Mouse (Mus musculus): ENCODE results near the gene Ptpre. TPM values are rescaled to one million over a fixed set of nuclear protein-coding genes. Genes with fewer than 3 reads are reported as not detected.

Ptpre gene
- polyA plus RNA-seq, 1 experiment from 2014 or later: 1.9 TPM

GRCm38 (mm10) chr7:135649306-135649705, 112.0 kb downstream of the Ptpre start:
- WGBS: 81% methylated on average over 1 of the region's 1 CpGs
- no peaks in the 10 kb centered on the region for H3K4me1 ChIP-seq (ENCODE audit: control insufficient read depth, insufficient read depth, low read length)
- no peak overlapping the region for H3K9ac ChIP-seq (ENCODE audit: low read length)
- H3K36me3 ChIP-seq (ENCODE audit: control insufficient read depth, insufficient read depth, low read length): no peaks in the 10 kb centered on the region
- no peak for ATAC-seq
- no peak overlapping the region for H3K27ac ChIP-seq (ENCODE audit: low read depth, low read length)
- no peaks in the 10 kb centered on the region for H3K9me3 ChIP-seq (replicated peaks; ENCODE audit: control insufficient read depth, low read length)
- no peak overlapping the region for H3K4me3 ChIP-seq (ENCODE audit: low read depth, low read length)
- H3K27me3 ChIP-seq (replicated peaks; ENCODE audit: control insufficient read depth, insufficient read depth, low read length): no peaks in the 10 kb centered on the region; the same call in 1 of the 2 replicates
- no peak for DNase-seq (ENCODE audit: low spot score)
- H3K4me2 ChIP-seq (ENCODE audit: low read length): no peak overlapping the region

GRCm38 (mm10) chr7:135650061-135650460, 112.8 kb downstream of the Ptpre start:
- DNase-seq (ENCODE audit: low spot score) (no peak), ATAC-seq (no peak)
- Histone ChIP-seq H3K27ac (ENCODE audit: low read depth, low read length) (no peak overlapping the region), H3K4me3 (ENCODE audit: low read depth, low read length) (no peak overlapping the region), H3K9ac (ENCODE audit: low read length) (no peak overlapping the region), H3K27me3 (replicated peaks; ENCODE audit: control insufficient read depth, insufficient read depth, low read length) (no peaks in the 10 kb centered on the region; the same call in 1 of the 2 replicates), H3K9me3 (replicated peaks; ENCODE audit: control insufficient read depth, low read length) (no peaks in the 10 kb centered on the region), H3K4me2 (ENCODE audit: low read length) (no peak overlapping the region), H3K4me1 (ENCODE audit: control insufficient read depth, insufficient read depth, low read length) (no peaks in the 10 kb centered on the region), H3K36me3 (ENCODE audit: control insufficient read depth, insufficient read depth, low read length) (no peaks in the 10 kb centered on the region)
- WGBS: 85% methylated on average over 5 of the region's 5 CpGs

GRCm38 (mm10) chr7:135651831-135652511, 114.7 kb downstream of the Ptpre start:
- H3K9me3 ChIP-seq (replicated peaks; ENCODE audit: control insufficient read depth, low read length): no peaks in the 10 kb centered on the region
- WGBS: 67% methylated on average over 18 of the region's 18 CpGs

GRCm38 (mm10) chr7:135652781-135653180, 115.5 kb downstream of the Ptpre start:
- ATAC-seq (no peak), DNase-seq (ENCODE audit: low spot score) (no peak)
- Histone ChIP-seq H3K9ac (ENCODE audit: low read length) (no peak overlapping the region), H3K4me2 (ENCODE audit: low read length) (no peak overlapping the region), H3K9me3 (replicated peaks; ENCODE audit: control insufficient read depth, low read length) (no peaks in the 10 kb centered on the region), H3K36me3 (ENCODE audit: control insufficient read depth, insufficient read depth, low read length) (no peaks in the 10 kb centered on the region), H3K27me3 (replicated peaks; ENCODE audit: control insufficient read depth, insufficient read depth, low read length) (no peaks in the 10 kb centered on the region; the same call in 1 of the 2 replicates), H3K27ac (ENCODE audit: low read depth, low read length) (no peak overlapping the region), H3K4me1 (ENCODE audit: control insufficient read depth, insufficient read depth, low read length) (no peaks in the 10 kb centered on the region), H3K4me3 (ENCODE audit: low read depth, low read length) (no peak overlapping the region)
- 73% methylated on average over 11 of the region's 11 CpGs for WGBS

More at GRCm38 (mm10) chr7:135651831-135652511, 114.7 kb downstream of the Ptpre start:
- Histone ChIP-seq H3K9ac (ENCODE audit: low read length) (no peak overlapping the region), H3K27ac (ENCODE audit: low read depth, low read length) (no peak overlapping the region), H3K27me3 (replicated peaks; ENCODE audit: control insufficient read depth, insufficient read depth, low read length) (no peaks in the 10 kb centered on the region; the same call in 1 of the 2 replicates), H3K4me2 (ENCODE audit: low read length) (no peak overlapping the region), H3K36me3 (ENCODE audit: control insufficient read depth, insufficient read depth, low read length) (no peaks in the 10 kb centered on the region), H3K4me1 (ENCODE audit: control insufficient read depth, insufficient read depth, low read length) (no peaks in the 10 kb centered on the region), H3K4me3 (ENCODE audit: low read depth, low read length) (no peak overlapping the region)
- ATAC-seq: no peak
- DNase-seq (ENCODE audit: low spot score): no peak

- Histone ChIP-seq H3K9me3 (replicated peaks; ENCODE audit: control insufficient read depth, low read length) (no peaks in the 10 kb centered on the region), H3K4me3 (ENCODE audit: low read depth, low read length) (no peak overlapping the region), H3K27me3 (replicated peaks; ENCODE audit: control insufficient read depth, insufficient read depth, low read length) (no peaks in the 10 kb centered on the region; the same call in 1 of the 2 replicates), H3K9ac (ENCODE audit: low read length) (no peak overlapping the region), H3K27ac (ENCODE audit: low read depth, low read length) (no peak overlapping the region), H3K4me2 (ENCODE audit: low read length) (no peak overlapping the region), H3K4me1 (ENCODE audit: control insufficient read depth, insufficient read depth, low read length) (no peaks in the 10 kb centered on the region), H3K36me3 (ENCODE audit: control insufficient read depth, insufficient read depth, low read length) (no peaks in the 10 kb centered on the region)
- ATAC-seq (no peak), DNase-seq (ENCODE audit: low spot score) (no peak)
- 89% methylated on average over 7 of the region's 7 CpGs for WGBS
Observed at GRCm38 (mm10) chr7:135653601-135654000, 116.3 kb downstream of the Ptpre start.

- ATAC-seq (no peak), DNase-seq (ENCODE audit: low spot score) (no peak)
- H3K9ac ChIP-seq (ENCODE audit: low read length): no peak overlapping the region
- no peak overlapping the region for H3K4me3 ChIP-seq (ENCODE audit: low read depth, low read length)
- no peaks in the 10 kb centered on the region for H3K36me3 ChIP-seq (ENCODE audit: control insufficient read depth, insufficient read depth, low read length)
- no peaks in the 10 kb centered on the region for H3K9me3 ChIP-seq (replicated peaks; ENCODE audit: control insufficient read depth, low read length)
- 88% methylated on average over 6 of the region's 6 CpGs for WGBS
- no peak overlapping the region for H3K4me2 ChIP-seq (ENCODE audit: low read length)
- H3K27me3 ChIP-seq (replicated peaks; ENCODE audit: control insufficient read depth, insufficient read depth, low read length): no peaks in the 10 kb centered on the region; the same call in 1 of the 2 replicates
- no peaks in the 10 kb centered on the region for H3K4me1 ChIP-seq (ENCODE audit: control insufficient read depth, insufficient read depth, low read length)
- no peak overlapping the region for H3K27ac ChIP-seq (ENCODE audit: low read depth, low read length)
Observed at GRCm38 (mm10) chr7:135654288-135654687, 117.0 kb downstream of the Ptpre start.

- no peaks in the 10 kb centered on the region for H3K4me1 ChIP-seq (ENCODE audit: control insufficient read depth, insufficient read depth, low read length)
- no peak for DNase-seq (ENCODE audit: low spot score)
- 88% methylated on average over 4 of the region's 4 CpGs for WGBS
- no peak overlapping the region for H3K4me3 ChIP-seq (ENCODE audit: low read depth, low read length)
- H3K9me3 ChIP-seq (replicated peaks; ENCODE audit: control insufficient read depth, low read length): no peaks in the 10 kb centered on the region
- no peak overlapping the region for H3K27ac ChIP-seq (ENCODE audit: low read depth, low read length)
- H3K9ac ChIP-seq (ENCODE audit: low read length): no peak overlapping the region
- no peaks in the 10 kb centered on the region; the same call in 1 of the 2 replicates for H3K27me3 ChIP-seq (replicated peaks; ENCODE audit: control insufficient read depth, insufficient read depth, low read length)
- ATAC-seq: no peak
- no peaks in the 10 kb centered on the region for H3K36me3 ChIP-seq (ENCODE audit: control insufficient read depth, insufficient read depth, low read length)
- no peak overlapping the region for H3K4me2 ChIP-seq (ENCODE audit: low read length)
Observed at GRCm38 (mm10) chr7:135655113-135655512, 117.8 kb downstream of the Ptpre start.

- WGBS: 92% methylated on average over 7 of the region's 7 CpGs
- no peak overlapping the region for H3K27ac ChIP-seq (ENCODE audit: low read depth, low read length)
- no peak overlapping the region for H3K9ac ChIP-seq (ENCODE audit: low read length)
- no peaks in the 10 kb centered on the region for H3K36me3 ChIP-seq (ENCODE audit: control insufficient read depth, insufficient read depth, low read length)
- no peak overlapping the region for H3K4me3 ChIP-seq (ENCODE audit: low read depth, low read length)
- no peak overlapping the region for H3K4me2 ChIP-seq (ENCODE audit: low read length)
- H3K9me3 ChIP-seq (replicated peaks; ENCODE audit: control insufficient read depth, low read length): no peaks in the 10 kb centered on the region
- H3K4me1 ChIP-seq (ENCODE audit: control insufficient read depth, insufficient read depth, low read length): no peaks in the 10 kb centered on the region
- DNase-seq (ENCODE audit: low spot score) (no peak), ATAC-seq (no peak)
- no peaks in the 10 kb centered on the region; the same call in 1 of the 2 replicates for H3K27me3 ChIP-seq (replicated peaks; ENCODE audit: control insufficient read depth, insufficient read depth, low read length)
Observed at GRCm38 (mm10) chr7:135658150-135658549, 120.9 kb downstream of the Ptpre start.

GRCm38 (mm10) chr7:135659314-135659935, 122.1 kb downstream of the Ptpre start:
- Histone ChIP-seq H3K9ac (ENCODE audit: low read length) (no peak overlapping the region), H3K4me3 (ENCODE audit: low read depth, low read length) (no peak overlapping the region), H3K27ac (ENCODE audit: low read depth, low read length) (no peak overlapping the region), H3K36me3 (ENCODE audit: control insufficient read depth, insufficient read depth, low read length) (no peaks in the 10 kb centered on the region), H3K9me3 (replicated peaks; ENCODE audit: control insufficient read depth, low read length) (no peaks in the 10 kb centered on the region), H3K4me1 (ENCODE audit: control insufficient read depth, insufficient read depth, low read length) (no peaks in the 10 kb centered on the region), H3K4me2 (ENCODE audit: low read length) (no peak overlapping the region), H3K27me3 (replicated peaks; ENCODE audit: control insufficient read depth, insufficient read depth, low read length) (no peaks in the 10 kb centered on the region)
- WGBS: 91% methylated on average over 5 of the region's 5 CpGs
- no peak for ATAC-seq
- no peak for DNase-seq (ENCODE audit: low spot score)

Measured in forebrain, embryonic 14.5 days (tissue).